Mouse (Mus musculus) myocyte (in vitro differentiated cells): Measurements from ENCODE around the gene Prr3.
A peak's percentile ranks its signal among the peaks of the same experiment; 100 is the strongest.

Experiments
- CEBPB ChIP-seq: IDR thresholded peaks from 2 replicates; pipeline ENCODE4 v1.6.1; 2011; ENCODE audit warnings: mild to moderate bottlenecking, moderate library complexity; ENCODE audit not compliant: poor library complexity, insufficient read depth, severe bottlenecking
- E2F4 ChIP-seq: IDR thresholded peaks from one replicate; pipeline ENCODE4 v1.6.1; 2011; ENCODE audit warnings: mild to moderate bottlenecking, control low read depth, moderate library complexity; ENCODE audit not compliant: insufficient read depth
- MAX ChIP-seq: IDR thresholded peaks from one replicate; pipeline ENCODE4 v1.6.1; 2011; ENCODE audit warnings: low read depth, mild to moderate bottlenecking, control low read depth
- MYOD1 ChIP-seq, 3 experiments: IDR thresholded peaks; one replicate each; pipeline ENCODE4 v1.6.1; 2011; ENCODE audit warnings: control low read depth in 2 of 3, low read depth in 2 of 3, mild to moderate bottlenecking in 2 of 3, moderate library complexity in 1 of 3; ENCODE audit not compliant: insufficient read length in 2 of 3, control insufficient read depth in 1 of 3
- MYOG ChIP-seq, 3 experiments: IDR thresholded peaks; one replicate each; pipeline ENCODE4 v1.6.1; 2011; ENCODE audit warnings: control low read depth in 2 of 3, low read depth in 2 of 3, mild to moderate bottlenecking in 2 of 3; ENCODE audit not compliant: insufficient read length in 2 of 3, control insufficient read depth in 1 of 3, insufficient read depth in 1 of 3
- POLR2A ChIP-seq: IDR thresholded peaks from one replicate; pipeline ENCODE4 v1.6.1; 2011; ENCODE audit warnings: low read depth, mild to moderate bottlenecking, control low read depth, moderate library complexity; ENCODE audit not compliant: insufficient read length
- POLR2AphosphoS2 ChIP-seq: IDR thresholded peaks from one replicate; pipeline ENCODE4 v1.6.1; 2011; ENCODE audit warnings: low read depth, control low read depth; ENCODE audit not compliant: insufficient read length
- REST ChIP-seq: IDR thresholded peaks from one replicate; pipeline ENCODE4 v1.6.1; 2011; ENCODE audit warnings: mild to moderate bottlenecking, control low read depth, moderate library complexity; ENCODE audit not compliant: insufficient read depth, insufficient read length
- SRF ChIP-seq: IDR thresholded peaks from one replicate; pipeline ENCODE4 v1.6.1; 2011; ENCODE audit warnings: low read depth; ENCODE audit not compliant: control insufficient read depth, insufficient read length
- TCF12 ChIP-seq: IDR thresholded peaks from one replicate; pipeline ENCODE4 v1.6.1; 2011; ENCODE audit warnings: mild to moderate bottlenecking, control low read depth; ENCODE audit not compliant: poor library complexity, insufficient read depth, severe bottlenecking
- USF1 ChIP-seq: IDR thresholded peaks from one replicate; pipeline ENCODE4 v1.6.1; 2011; ENCODE audit warnings: low read depth, mild to moderate bottlenecking, control low read depth, moderate library complexity

DNA sequence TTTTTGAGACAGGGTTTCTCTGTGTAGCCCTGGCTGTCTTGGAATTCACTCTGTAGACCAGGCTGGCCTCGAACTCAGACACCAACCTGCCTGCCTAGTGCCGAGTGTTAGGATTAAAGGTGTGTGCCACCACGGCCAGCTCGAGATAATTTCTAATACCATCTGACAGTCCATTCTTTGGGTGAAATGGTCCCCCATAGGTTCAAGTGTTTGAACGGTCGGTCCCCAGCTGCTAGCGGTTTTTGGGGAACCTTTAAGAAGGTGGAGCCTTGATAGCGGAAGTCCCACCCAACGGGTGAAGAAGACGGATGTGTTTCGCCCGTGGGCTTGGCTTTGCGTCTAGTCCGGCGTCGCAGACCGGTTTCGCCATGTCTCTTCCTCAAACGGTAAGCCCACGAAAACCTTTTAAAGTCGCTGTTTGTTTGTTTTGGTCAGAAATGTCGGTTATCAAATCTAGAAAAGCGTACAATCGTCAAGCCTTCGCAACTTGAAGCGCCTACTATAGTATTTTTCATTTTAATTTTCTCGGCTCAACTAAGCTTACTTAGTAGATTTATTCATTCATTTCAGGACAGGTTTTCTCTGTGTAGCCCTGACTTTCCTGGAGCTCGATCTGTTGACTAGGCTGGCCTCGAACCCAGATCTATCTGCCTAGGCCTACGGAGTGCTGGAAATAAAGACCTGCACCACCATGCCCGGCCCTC, 14.3 kb upstream of the Prr3 start:
- TF ChIP-seq POLR2A (peak; percentile 82), MAX (no peak), SRF (no peak), USF1 (no peak), POLR2AphosphoS2 (peak; percentile 85), MYOD1 (IDR thresholded peaks at IDR 0.05; ENCODE audit: control insufficient read depth in 1 of 3, insufficient read length in 2 of 3, low read depth in 2 of 3) (no peak), CEBPB (no peak), MYOG (IDR thresholded peaks at IDR 0.05; ENCODE audit: control insufficient read depth in 1 of 3, insufficient read depth in 1 of 3, insufficient read length in 2 of 3, low read depth in 2 of 3) (no peak), TCF12 (no peak), REST (no peak), E2F4 (no peak)
